Mouse (Mus musculus) embryonic fibroblast, embryonic 13.5 days (primary cell): ENCODE measurements at regions not wholly inside any gene's neighbourhood (a gene's known extent, or its start where the extent isn't known, plus 50 kb on each side); places are given as distances from the start of the nearest gene placed in this dataset.

Experiments used
- H3K27ac ChIP-seq: 2 replicates; pipeline ENCODE4 v1.5.1; 2012; ENCODE audit warnings: low read length, control low read depth, inconsistent platforms; ENCODE audit not compliant: insufficient read depth
- H3K4me1 ChIP-seq: 2 replicates; pipeline ENCODE4 v1.6.1; 2011; ENCODE audit warnings: low read length; ENCODE audit not compliant: control insufficient read depth, insufficient read depth
- H3K4me3 ChIP-seq: 2 replicates; pipeline ENCODE4 v1.5.1; 2011; ENCODE audit warnings: mild to moderate bottlenecking, control low read depth, low read length; ENCODE audit not compliant: insufficient read depth
- CTCF ChIP-seq: IDR thresholded peaks from 2 replicates; pipeline ENCODE4 v1.5.1; 2011; ENCODE audit warnings: mild to moderate bottlenecking, control low read depth, low read length, moderate library complexity, borderline replicate concordance; ENCODE audit not compliant: insufficient read depth
- POLR2A ChIP-seq: IDR thresholded peaks from 2 replicates; pipeline ENCODE4 v1.6.1; 2011; ENCODE audit warnings: low read depth, mild to moderate bottlenecking, control low read depth, low read length, moderate library complexity

DNA sequence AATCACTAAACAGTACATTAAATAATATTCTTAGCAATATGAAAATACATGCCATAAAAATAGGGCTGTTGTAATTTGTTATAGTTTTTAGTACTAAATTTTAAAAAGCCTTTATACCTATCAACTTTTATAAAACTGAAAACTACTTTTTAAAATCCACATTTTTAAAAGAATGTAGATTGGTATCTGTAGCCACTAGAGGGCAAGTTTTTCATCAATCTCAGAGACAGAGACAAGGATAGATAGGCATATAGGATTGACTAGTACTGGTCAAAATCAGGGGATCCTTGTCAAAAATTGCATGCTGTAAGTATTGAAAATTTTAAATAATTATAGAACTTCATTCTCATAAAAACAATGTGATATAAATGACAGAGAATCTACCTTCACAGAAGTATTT lies 431.0 kb downstream of the Mdfic start:
- Histone ChIP-seq H3K4me1 (no peaks in the 10 kb centered on the region), H3K27ac (no peak overlapping the region), H3K4me3 (no peak overlapping the region)
- no peak for TF ChIP-seq CTCF
- no peak for TF ChIP-seq POLR2A

GRCm38 (mm10) chr6:16152691-16153090 lies 432.2 kb downstream of the Mdfic start:
- Histone ChIP-seq H3K4me3 (no peak overlapping the region), H3K27ac (no peak overlapping the region), H3K4me1 (no peaks in the 10 kb centered on the region)
- no peak for TF ChIP-seq POLR2A
- TF ChIP-seq CTCF, result no peak

GRCm38 (mm10) chr6:16165012-16165411 lies 444.6 kb downstream of the Mdfic start:
- Histone ChIP-seq H3K4me1 (no peaks in the 10 kb centered on the region), H3K4me3 (no peak overlapping the region), H3K27ac (no peak overlapping the region)
- TF ChIP-seq POLR2A (no peak), CTCF (no peak)

GRCm38 (mm10) chr6:16171871-16172270 lies 451.4 kb downstream of the Mdfic start:
- Histone ChIP-seq H3K27ac (no peak overlapping the region), H3K4me3 (no peak overlapping the region)
- TF ChIP-seq CTCF, result no peak
- TF ChIP-seq POLR2A, result no peak

DNA sequence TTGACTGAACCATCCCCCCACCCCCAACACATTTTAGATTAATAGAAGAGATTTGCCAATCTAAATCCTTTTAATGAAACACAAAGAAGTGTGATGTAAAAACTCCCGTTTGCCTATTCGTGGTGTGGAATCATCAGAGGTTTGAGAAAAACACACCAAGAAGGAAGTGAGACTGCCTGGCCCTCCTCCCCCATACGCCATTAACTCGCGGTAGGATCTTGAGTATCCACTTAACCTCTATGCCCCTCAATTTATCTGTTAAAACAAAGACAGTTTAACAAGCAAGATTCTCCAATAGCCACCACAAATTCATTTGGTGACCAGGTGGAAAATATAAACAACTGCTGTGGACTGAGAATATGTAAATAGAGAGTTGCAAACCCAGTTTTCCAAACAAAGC lies 456.9 kb downstream of the Mdfic start:
- Histone ChIP-seq H3K4me1 (no peaks in the 10 kb centered on the region), H3K4me3 (no peak overlapping the region), H3K27ac (no peak overlapping the region)
- TF ChIP-seq CTCF, result no peak
- TF ChIP-seq POLR2A, result no peak

More at GRCm38 (mm10) chr6:16171871-16172270, 451.4 kb downstream of the Mdfic start:
- no peaks in the 10 kb centered on the region for H3K4me1 ChIP-seq

DNA sequence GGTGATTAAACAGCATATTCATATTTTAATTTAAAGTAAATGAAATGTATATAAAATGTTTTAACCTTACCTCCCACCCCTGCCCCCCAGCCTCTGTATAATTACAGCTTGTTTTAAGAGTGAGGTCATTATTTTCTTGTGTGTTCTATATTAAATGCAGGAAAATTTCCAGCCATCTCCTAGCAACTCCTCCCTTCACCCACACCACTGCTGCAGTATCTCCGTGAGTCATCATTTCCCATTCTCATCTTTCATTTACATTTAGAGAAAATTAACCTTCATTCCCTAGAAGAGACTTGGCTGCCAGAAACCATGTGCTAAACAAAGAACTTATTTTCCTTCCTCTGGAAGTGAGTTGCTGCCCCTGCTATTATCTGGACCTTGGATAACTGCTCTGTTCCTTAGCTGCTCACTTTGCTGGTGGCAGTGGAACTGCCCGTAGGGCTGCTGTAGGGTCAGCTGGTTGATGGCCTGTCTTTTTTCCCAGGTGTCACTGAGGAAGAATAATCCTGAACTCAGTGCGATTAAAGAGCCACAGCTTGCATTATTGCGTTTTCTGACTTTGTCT lies 467.6 kb downstream of the Mdfic start:
- TF ChIP-seq POLR2A, result no peak
- no peak for TF ChIP-seq CTCF
- Histone ChIP-seq H3K27ac (peak overlapping the region; percentile 30), H3K4me1 (peaks cover 3% of the 10 kb centered on the region), H3K4me3 (no peak overlapping the region)

DNA sequence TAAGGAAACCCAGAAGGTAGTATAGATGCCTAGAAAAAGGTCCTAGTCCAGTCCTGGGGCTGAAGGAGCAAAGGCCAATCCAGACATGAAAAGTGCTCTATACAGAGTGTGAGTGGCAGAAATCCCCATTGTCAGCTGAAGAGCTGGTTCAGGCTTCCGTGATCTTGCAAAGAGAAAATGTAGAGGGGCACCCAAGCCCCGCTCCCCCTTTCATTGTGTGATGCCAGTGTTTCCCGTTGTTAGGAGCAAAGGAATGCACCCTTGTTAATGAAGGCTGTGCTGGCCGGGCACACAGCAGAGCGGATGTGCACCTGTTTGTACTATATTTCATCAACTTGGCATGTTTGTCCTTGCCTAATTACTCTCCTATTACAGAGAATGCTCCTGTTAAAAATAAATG lies 492.5 kb downstream of the Mdfic start:
- Histone ChIP-seq H3K4me1 (peaks cover 3% of the 10 kb centered on the region; the same call in 1 of the 2 replicates), H3K4me3 (no peak overlapping the region), H3K27ac (no peak overlapping the region)
- no peak for TF ChIP-seq POLR2A
- no peak for TF ChIP-seq CTCF

DNA sequence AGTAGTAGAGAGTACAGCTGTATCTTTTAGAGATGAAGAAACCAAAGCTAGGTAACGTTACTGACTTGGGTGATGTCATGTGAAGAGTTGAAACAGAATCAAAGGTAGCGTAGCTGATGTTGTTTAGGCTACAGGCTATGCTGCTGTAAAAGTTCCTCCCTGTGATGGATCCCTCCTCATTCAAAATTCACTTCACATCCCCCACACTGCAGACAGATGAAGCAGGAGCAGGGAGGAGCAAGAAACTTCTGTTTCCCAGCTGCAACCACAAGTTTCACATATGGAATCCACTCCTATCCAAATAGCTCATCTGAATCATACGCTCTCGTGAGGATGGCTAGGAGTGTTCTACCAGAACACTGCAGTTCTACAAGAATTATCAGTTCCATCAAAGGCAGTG lies 493.2 kb downstream of the Mdfic start:
- Histone ChIP-seq H3K4me3 (no peak overlapping the region), H3K27ac (no peak overlapping the region), H3K4me1 (peaks cover 3% of the 10 kb centered on the region; the same call in 1 of the 2 replicates)
- TF ChIP-seq CTCF, result no peak
- TF ChIP-seq POLR2A, result no peak

GRCm38 (mm10) chr6:16221002-16221627 lies 500.7 kb downstream of the Mdfic start:
- no peak overlapping the region for H3K27ac ChIP-seq
- H3K4me3 ChIP-seq, result no peak overlapping the region
- TF ChIP-seq CTCF (no peak), POLR2A (no peak)
- no peaks in the 10 kb centered on the region for H3K4me1 ChIP-seq
